Mouse (Mus musculus) intestine, embryonic 16.5 days (tissue): ENCODE results near the gene Ccdc103. TPM values are rescaled to one million over a fixed set of nuclear protein-coding genes. Genes with fewer than 3 reads are reported as not detected.

Experiments used
- ATAC-seq: fragments of 200-750 bp; cut with Nextera tagmentation; 2 replicates; pipeline ENCODE4 v1.8.0; 2017; ENCODE audit warnings: moderate TSS enrichment, moderate library complexity
- H3K27ac ChIP-seq: fragments of 300-500 bp; sonication (generic); 2 replicates; pipeline ENCODE4 v1.5.1; 2014; ENCODE audit warnings: mild to moderate bottlenecking, low read length
- H3K27me3 ChIP-seq: fragments of 300-500 bp; sonication (generic); replicated peaks from 2 replicates; pipeline ENCODE4 v1.6.1; 2014; ENCODE audit warnings: low read length, control low read depth, mixed read lengths; ENCODE audit not compliant: control insufficient read depth, insufficient read depth
- H3K36me3 ChIP-seq: fragments of 300-500 bp; sonication (generic); 2 replicates; pipeline ENCODE4 v1.6.1; 2014; ENCODE audit warnings: low read length, control low read depth; ENCODE audit not compliant: control insufficient read depth, insufficient read depth
- H3K4me1 ChIP-seq: fragments of 300-500 bp; sonication (generic); 2 replicates; pipeline ENCODE4 v1.6.1; 2014; ENCODE audit warnings: low read length, control low read depth, mixed read lengths; ENCODE audit not compliant: control insufficient read depth, insufficient read depth
- H3K4me2 ChIP-seq: fragments of 300-500 bp; sonication (generic); 2 replicates; pipeline ENCODE4 v1.6.1; 2014; ENCODE audit warnings: low read depth, low read length, control low read depth
- H3K4me3 ChIP-seq: fragments of 300-500 bp; sonication (generic); 2 replicates; pipeline ENCODE4 v1.5.1; 2014; ENCODE audit warnings: mild to moderate bottlenecking, low read length
- H3K9ac ChIP-seq: fragments of 300-500 bp; sonication (generic); 2 replicates; pipeline ENCODE4 v1.6.1; 2014; ENCODE audit warnings: low read depth, low read length
- H3K9me3 ChIP-seq: fragments of 300-500 bp; sonication (generic); 2 replicates; pipeline ENCODE4 v1.6.1; 2016; ENCODE audit warnings: low read length, control low read depth; ENCODE audit not compliant: control insufficient read depth
- WGBS: fragments of 180-500 bp; shearing (Covaris S2); extraction: QIAGEN DNeasy Blood & Tissue Kit; methylation state at CpG from one replicate; pipeline ENCODE4 v1.1.7; 2014; 5-methylcytosine and 5-hydroxymethylcytosine counted together
- polyA plus RNA-seq: library from polyadenylated mRNA; unstranded; fragments of >200 nt; fragmentation: Nextera tagmentation; extraction: Ambion mirVana; gene quantifications from 2 replicates; pipeline ENCODE4 v1.2.1, GENCODE M21; 2015

Ccdc103 gene
- polyA plus RNA-seq, 1 experiment from 2014 or later = 0.26 TPM

DNA sequence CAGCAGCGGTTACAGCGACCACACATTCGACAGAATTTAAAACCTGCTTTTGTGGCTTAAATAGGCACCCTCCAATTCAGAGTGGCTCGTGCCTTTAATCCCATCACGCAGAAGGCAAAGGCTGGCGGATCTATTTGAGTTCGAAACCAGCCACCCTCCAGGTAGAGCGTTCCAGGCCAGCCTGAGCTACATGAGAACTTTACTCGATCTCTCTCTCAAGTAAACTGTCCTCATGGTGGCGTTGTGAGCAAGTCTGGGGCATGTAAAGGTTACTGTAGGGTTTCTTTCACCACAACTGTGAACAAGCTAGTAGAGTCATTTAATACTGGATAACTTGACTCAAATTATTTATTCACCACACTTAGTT, 44.3 kb downstream of the Ccdc103 start:
- Histone ChIP-seq H3K4me3 (peak overlapping the region; percentile 66), H3K4me1 (peaks cover 6% of the 10 kb centered on the region; the same call in 1 of the 2 replicates), H3K27ac (peak overlapping the region; percentile 84), H3K9me3 (no peaks in the 10 kb centered on the region), H3K4me2 (peak overlapping the region; percentile 77), H3K27me3 (no peaks in the 10 kb centered on the region), H3K36me3 (no peaks in the 10 kb centered on the region), H3K9ac (peak overlapping the region; percentile 67)
- peak; percentile 52; the same call in 1 of the 2 replicates for ATAC-seq
- under 1% methylated on average over 10 of the region's 10 CpGs for WGBS

DNA sequence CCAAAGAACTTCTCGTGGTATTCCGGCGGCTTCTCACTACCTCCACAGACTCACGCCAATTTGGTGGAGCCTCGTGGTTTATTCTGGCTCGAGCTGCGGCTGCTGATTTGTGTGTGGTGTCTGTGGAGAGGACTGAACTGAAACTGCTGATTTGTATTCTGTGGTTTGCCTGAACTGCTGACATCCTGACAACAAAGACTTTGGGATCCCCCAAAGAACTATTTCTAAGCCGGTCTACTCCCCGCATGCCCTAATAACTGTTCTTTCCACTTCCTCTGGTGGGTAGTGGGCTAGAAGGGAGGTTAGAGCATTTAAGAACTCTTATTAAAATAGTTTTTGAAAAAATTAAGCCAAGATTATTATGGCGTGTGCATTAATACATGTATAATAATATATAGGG, 49.7 kb downstream of the Ccdc103 start:
- H3K4me2 ChIP-seq = no peak overlapping the region

More for the DNA sequence above, 49.7 kb downstream of the Ccdc103 start:
- H3K27me3 ChIP-seq = no peaks in the 10 kb centered on the region
- no peaks in the 10 kb centered on the region for H3K9me3 ChIP-seq
- no peak overlapping the region for H3K4me3 ChIP-seq
- no peaks in the 10 kb centered on the region for H3K4me1 ChIP-seq
- H3K9ac ChIP-seq = no peak overlapping the region
- no peak for ATAC-seq
- no peak overlapping the region for H3K27ac ChIP-seq
- H3K36me3 ChIP-seq = no peaks in the 10 kb centered on the region
- 91% methylated on average over 10 of the region's 10 CpGs for WGBS

Other genes starting within 250 kb of the Ccdc103 start
- 0.24 and 0.65 TPM in 2 replicates for gene Meioc, start 217.5 kb upstream of the Ccdc103 start, polyA plus RNA-seq
- gene Ccdc43, start 183.4 kb upstream of the Ccdc103 start, polyA plus RNA-seq = 36.7 and 39.9 TPM in 2 replicates
- 2.4 and 3.1 TPM in 2 replicates for gene Adam11, start 119.8 kb upstream of the Ccdc103 start, polyA plus RNA-seq
- gene Gjc1, start 61.5 kb upstream of the Ccdc103 start, polyA plus RNA-seq = 24.9 and 26.2 TPM in 2 replicates
- 0.55 and 0.62 TPM in 2 replicates for gene Higd1b, start 45.4 kb upstream of the Ccdc103 start, polyA plus RNA-seq
- 123 and 140 TPM in 2 replicates for gene Eftud2, start 219 bp upstream of the Ccdc103 start, polyA plus RNA-seq
- gene Fam187a, start 4.0 kb downstream of the Ccdc103 start, polyA plus RNA-seq = not detected in 2 replicates
- 0.09 and 0.38 TPM in 2 replicates for gene Gfap, start 19.7 kb downstream of the Ccdc103 start, polyA plus RNA-seq
- 6.8 and 7.4 TPM in 2 replicates for gene Kif18b, start 43.9 kb downstream of the Ccdc103 start, polyA plus RNA-seq
- 0.53 and 2.3 TPM in 2 replicates for gene C1ql1, start 65.5 kb downstream of the Ccdc103 start, polyA plus RNA-seq
- 55.9 and 59.6 TPM in 2 replicates for gene Nmt1, start 147.0 kb downstream of the Ccdc103 start, polyA plus RNA-seq
- gene Dcakd, start 147.1 kb downstream of the Ccdc103 start, polyA plus RNA-seq = 91.5 and 92.7 TPM in 2 replicates
- gene Plcd3, start 220.5 kb downstream of the Ccdc103 start, polyA plus RNA-seq = 2.1 and 2.3 TPM in 2 replicates
- gene Acbd4, start 220.5 kb downstream of the Ccdc103 start, polyA plus RNA-seq = 30.4 and 32.5 TPM in 2 replicates
- 4.2 and 4.6 TPM in 2 replicates for gene Hexim1, start 235.0 kb downstream of the Ccdc103 start, polyA plus RNA-seq